Mouse (Mus musculus): ENCODE results near the gene Ppl. TPM values are rescaled to one million over a fixed set of nuclear protein-coding genes. Genes with fewer than 3 reads are reported as not detected.

Ppl gene
- total and polyA plus RNA-seq, 3 experiments: 0.11 TPM; not detected in 2

DNA sequence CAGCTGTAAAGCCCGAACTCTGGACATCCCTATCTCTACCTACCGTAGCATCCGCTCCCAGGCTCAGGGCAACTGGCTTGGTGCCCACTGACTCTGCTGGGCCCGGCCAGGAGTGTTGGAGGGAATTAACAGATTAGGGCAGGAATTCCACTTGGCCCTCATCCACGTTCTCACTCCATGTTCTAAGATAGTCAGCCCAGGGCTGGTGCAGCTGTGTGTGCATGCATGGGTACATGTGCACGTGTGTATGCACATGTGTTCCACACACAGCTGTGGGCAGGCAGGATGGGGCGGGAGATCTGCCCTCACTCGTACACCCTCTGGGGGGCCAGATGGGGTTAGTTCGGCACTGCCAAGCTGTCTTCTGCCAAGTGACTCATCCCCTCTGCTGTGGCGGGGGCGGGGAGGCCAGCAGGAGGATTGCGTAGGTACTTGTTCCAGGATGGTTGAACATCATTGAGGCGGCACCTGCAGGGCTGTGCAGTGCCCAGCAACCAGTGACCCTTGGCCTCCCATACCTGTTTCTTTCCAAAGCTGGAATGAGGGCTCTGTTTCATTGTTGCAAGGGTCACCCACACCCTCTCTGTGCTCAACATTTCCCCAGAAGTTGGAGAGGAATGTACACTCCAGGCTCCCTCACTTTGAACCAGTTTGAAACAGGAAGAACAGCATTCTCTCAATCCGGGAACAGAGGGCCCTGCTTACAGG is 2.6 kb upstream of the Ppl start:
- DNase-seq (ENCODE audit: low spot score): no peak
- no peaks in the 10 kb centered on the region for H3K36me3 ChIP-seq (replicated peaks)
- no peaks in the 10 kb centered on the region for H3K4me1 ChIP-seq (ENCODE audit: insufficient read depth, low read depth, low read length)
- no peak for ATAC-seq (ENCODE audit: extremely low read depth, insufficient number of reproducible peaks, low FRiP score, poor library complexity, severe bottlenecking)
- H3K27me3 ChIP-seq (ENCODE audit: insufficient read depth, low read length): peaks cover 23% of the 10 kb centered on the region; the same call in 1 of the 2 replicates
- no peaks in the 10 kb centered on the region for H3K9me3 ChIP-seq (replicated peaks)
- H3K4me3 ChIP-seq (ENCODE audit: low read depth, low read length): no peak overlapping the region; the same call in 1 of the 2 replicates
- TF ChIP-seq CTCF (IDR thresholded peaks at IDR 0.05; ENCODE audit: low read depth, low read length) (no peak), POLR2AphosphoS5 (IDR thresholded peaks at IDR 0.05; ENCODE audit: insufficient replicate concordance, low read depth, low read length) (no peak), GATA1 (IDR thresholded peaks at IDR 0.05; ENCODE audit: borderline replicate concordance, low read length) (no peak), GATA2 (IDR thresholded peaks at IDR 0.05; ENCODE audit: borderline replicate concordance, low read depth, low read length) (no peak), TAL1 (conservative IDR thresholded peaks at IDR 0.05; ENCODE audit: low read depth, low read length) (no peak)

GRCm38 (mm10) chr16:5131251-5131922 is 834 bp downstream of the Ppl start:
- ATAC-seq (ENCODE audit: extremely low read depth, insufficient number of reproducible peaks, low FRiP score, poor library complexity, severe bottlenecking) (no peak), DNase-seq (ENCODE audit: low spot score) (no peak)
- H3K4me1 ChIP-seq (ENCODE audit: insufficient read depth, low read depth, low read length): no peaks in the 10 kb centered on the region
- no peak overlapping the region for H3K4me3 ChIP-seq (ENCODE audit: low read depth, low read length)
- no peaks in the 10 kb centered on the region for H3K9me3 ChIP-seq (replicated peaks)
- no peaks in the 10 kb centered on the region for H3K36me3 ChIP-seq (replicated peaks)
- H3K27me3 ChIP-seq (ENCODE audit: insufficient read depth, low read length): peaks cover 28% of the 10 kb centered on the region; the same call in 1 of the 2 replicates
- TF ChIP-seq CTCF (IDR thresholded peaks at IDR 0.05; ENCODE audit: low read depth, low read length) (no peak), GATA1 (IDR thresholded peaks at IDR 0.05; ENCODE audit: borderline replicate concordance, low read length) (no peak), TAL1 (conservative IDR thresholded peaks at IDR 0.05; ENCODE audit: low read depth, low read length) (no peak), GATA2 (IDR thresholded peaks at IDR 0.05; ENCODE audit: borderline replicate concordance, low read depth, low read length) (no peak), POLR2AphosphoS5 (IDR thresholded peaks at IDR 0.05; ENCODE audit: insufficient replicate concordance, low read depth, low read length) (no peak)

GRCm38 (mm10) chr16:5130766-5131165 is 1.5 kb downstream of the Ppl start:
- TF ChIP-seq POLR2AphosphoS5 (IDR thresholded peaks at IDR 0.05; ENCODE audit: insufficient replicate concordance, low read depth, low read length) (no peak), CTCF (IDR thresholded peaks at IDR 0.05; ENCODE audit: low read depth, low read length) (no peak), TAL1 (conservative IDR thresholded peaks at IDR 0.05; ENCODE audit: low read depth, low read length) (no peak), GATA2 (IDR thresholded peaks at IDR 0.05; ENCODE audit: borderline replicate concordance, low read depth, low read length) (no peak), GATA1 (IDR thresholded peaks at IDR 0.05; ENCODE audit: borderline replicate concordance, low read length) (no peak)
- Histone ChIP-seq H3K4me1 (ENCODE audit: insufficient read depth, low read depth, low read length) (no peaks in the 10 kb centered on the region), H3K36me3 (replicated peaks) (no peaks in the 10 kb centered on the region), H3K9me3 (replicated peaks) (no peaks in the 10 kb centered on the region), H3K4me3 (ENCODE audit: low read depth, low read length) (no peak overlapping the region), H3K27me3 (ENCODE audit: insufficient read depth, low read length) (peaks cover 27% of the 10 kb centered on the region; the same call in 1 of the 2 replicates)
- DNase-seq (ENCODE audit: low spot score): no peak
- ATAC-seq (ENCODE audit: extremely low read depth, insufficient number of reproducible peaks, low FRiP score, poor library complexity, severe bottlenecking): no peak

DNA sequence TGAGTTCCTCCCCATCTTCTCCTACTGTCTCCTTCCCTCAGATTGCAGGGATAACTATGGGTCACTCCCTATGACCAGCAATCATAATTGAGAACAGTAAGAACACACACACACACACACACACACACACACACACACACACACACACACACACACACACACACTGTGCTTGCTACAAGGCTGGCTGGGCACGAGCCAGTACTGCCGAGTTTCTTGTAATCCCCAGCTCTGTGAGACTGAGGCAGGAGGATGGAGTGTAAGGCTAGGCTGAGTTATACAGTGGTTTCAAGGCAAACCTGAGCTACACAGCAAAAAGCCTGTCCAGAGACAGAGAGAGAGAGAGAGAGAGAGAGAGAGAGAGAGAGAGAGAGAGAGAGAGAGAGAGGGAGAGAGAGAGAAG is 2.0 kb downstream of the Ppl start:
- TF ChIP-seq GATA2 (IDR thresholded peaks at IDR 0.05; ENCODE audit: borderline replicate concordance, low read depth, low read length): no peak
- no peak for TF ChIP-seq GATA1 (IDR thresholded peaks at IDR 0.05; ENCODE audit: borderline replicate concordance, low read length)
- TF ChIP-seq CTCF (IDR thresholded peaks at IDR 0.05; ENCODE audit: low read depth, low read length): no peak
- no peak for TF ChIP-seq POLR2AphosphoS5 (IDR thresholded peaks at IDR 0.05; ENCODE audit: insufficient replicate concordance, low read depth, low read length)
- no peak for DNase-seq (ENCODE audit: low spot score)

DNA sequence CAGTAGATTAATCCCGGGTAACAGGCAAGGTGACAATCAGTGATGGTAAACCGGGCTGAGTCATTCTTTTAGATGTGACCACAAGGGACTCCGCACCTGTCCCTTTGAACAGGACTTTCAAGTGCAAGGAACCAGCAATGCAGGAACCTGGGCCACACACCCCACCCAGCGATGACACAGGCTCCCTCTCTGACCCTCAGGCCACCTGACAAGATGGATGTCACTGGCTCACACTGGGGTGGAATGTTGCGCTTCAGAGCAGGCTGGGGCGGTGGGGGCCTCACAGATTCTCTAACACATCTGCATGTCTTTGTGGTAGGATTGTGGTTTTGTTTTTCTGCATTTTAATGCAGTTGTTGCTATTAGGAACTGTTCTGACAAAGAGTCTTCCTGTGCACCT is 8.7 kb downstream of the Ppl start:
- no peaks in the 10 kb centered on the region; the same call in 1 of the 2 replicates for H3K4me1 ChIP-seq (ENCODE audit: insufficient read depth, low read depth, low read length)
- DNase-seq (ENCODE audit: low spot score) (no peak), ATAC-seq (ENCODE audit: extremely low read depth, insufficient number of reproducible peaks, low FRiP score, poor library complexity, severe bottlenecking) (no peak)
- H3K4me3 ChIP-seq (ENCODE audit: low read depth, low read length): no peak overlapping the region
- peaks cover 22% of the 10 kb centered on the region for H3K27me3 ChIP-seq (ENCODE audit: insufficient read depth, low read length)
- no peak for TF ChIP-seq TAL1 (conservative IDR thresholded peaks at IDR 0.05; ENCODE audit: low read depth, low read length)
- TF ChIP-seq CTCF (IDR thresholded peaks at IDR 0.05; ENCODE audit: low read depth, low read length): no peak
- TF ChIP-seq GATA2 (IDR thresholded peaks at IDR 0.05; ENCODE audit: borderline replicate concordance, low read depth, low read length): no peak
- TF ChIP-seq POLR2AphosphoS5 (IDR thresholded peaks at IDR 0.05; ENCODE audit: insufficient replicate concordance, low read depth, low read length): no peak
- no peak for TF ChIP-seq GATA1 (IDR thresholded peaks at IDR 0.05; ENCODE audit: borderline replicate concordance, low read length)
- no peaks in the 10 kb centered on the region for H3K9me3 ChIP-seq (replicated peaks)
- no peaks in the 10 kb centered on the region for H3K36me3 ChIP-seq (replicated peaks)

More for the DNA sequence above, 2.0 kb downstream of the Ppl start:
- Histone ChIP-seq H3K4me1 (ENCODE audit: insufficient read depth, low read depth, low read length) (no peaks in the 10 kb centered on the region), H3K27me3 (ENCODE audit: insufficient read depth, low read length) (peaks cover 27% of the 10 kb centered on the region; the same call in 1 of the 2 replicates), H3K9me3 (replicated peaks) (no peaks in the 10 kb centered on the region), H3K4me3 (ENCODE audit: low read depth, low read length) (no peak overlapping the region), H3K36me3 (replicated peaks) (no peaks in the 10 kb centered on the region)
- ATAC-seq (ENCODE audit: extremely low read depth, insufficient number of reproducible peaks, low FRiP score, poor library complexity, severe bottlenecking): no peak

DNA sequence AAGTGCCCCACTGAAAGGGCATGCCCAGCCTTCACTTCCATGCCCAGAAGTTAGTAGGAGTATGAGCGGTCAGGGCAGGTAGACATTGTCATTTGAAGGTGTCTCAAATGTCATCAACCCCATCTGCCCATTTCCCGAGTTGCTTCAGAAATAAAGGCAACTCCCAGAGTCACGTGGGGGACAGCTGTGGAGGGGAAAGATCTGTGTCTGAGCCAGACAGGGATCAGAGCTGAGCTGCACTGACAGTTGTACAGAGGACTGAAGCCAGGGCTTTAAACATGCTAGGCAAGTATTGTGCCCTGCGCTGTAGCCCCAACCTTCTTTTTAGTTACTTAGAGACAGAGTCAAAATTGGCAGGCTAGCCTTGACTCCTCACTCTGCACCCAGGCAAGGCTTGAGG is 12.4 kb downstream of the Ppl start:
- no peak for TF ChIP-seq POLR2AphosphoS5 (IDR thresholded peaks at IDR 0.05; ENCODE audit: insufficient replicate concordance, low read depth, low read length)
- no peak for TF ChIP-seq TAL1 (conservative IDR thresholded peaks at IDR 0.05; ENCODE audit: low read depth, low read length)
- TF ChIP-seq GATA1 (IDR thresholded peaks at IDR 0.05; ENCODE audit: borderline replicate concordance, low read length): no peak
- no peak for TF ChIP-seq GATA2 (IDR thresholded peaks at IDR 0.05; ENCODE audit: borderline replicate concordance, low read depth, low read length)
- TF ChIP-seq CTCF (IDR thresholded peaks at IDR 0.05; ENCODE audit: low read depth, low read length): no peak
- Histone ChIP-seq H3K4me1 (ENCODE audit: insufficient read depth, low read depth, low read length) (no peaks in the 10 kb centered on the region; the same call in 1 of the 2 replicates), H3K9me3 (replicated peaks) (no peaks in the 10 kb centered on the region), H3K4me3 (ENCODE audit: low read depth, low read length) (no peak overlapping the region), H3K27me3 (ENCODE audit: insufficient read depth, low read length) (peaks cover 14% of the 10 kb centered on the region), H3K36me3 (replicated peaks) (no peaks in the 10 kb centered on the region)
- no peak for DNase-seq (ENCODE audit: low spot score)
- no peak for ATAC-seq (ENCODE audit: extremely low read depth, insufficient number of reproducible peaks, low FRiP score, poor library complexity, severe bottlenecking)

All from G1E (cell line).